ENCODE assay signal across 8 mouse cellular contexts in genomic region chr7:121734171-121734831, GRCm38 (mm10). TPM values are rescaled to one million over a fixed set of nuclear protein-coding genes. Genes with fewer than 3 reads are reported as not detected.
DNase-seq lines count a peak whose midpoint lies in the region; ATAC-seq lines count a peak whose summit lies in the region.

Gene Scnn1g, plus strand, starts transcription at chr7:121734479.

- no peak within 1 kb of the TSS for H3K27ac ChIP-seq in forebrain, embryonic 11.5 days (ENCODE audit: low read depth, low read length)
- no peak within 1 kb of the TSS for H3K27ac ChIP-seq in heart, embryonic 15.5 days
- no peak within 1 kb of the TSS for H3K27ac ChIP-seq in liver, embryonic 13.5 days
- no peak within 1 kb of the TSS for H3K27ac ChIP-seq in stomach, embryonic 15.5 days

- H3K9ac ChIP-seq in forebrain, embryonic 11.5 days (ENCODE audit: low read length): no peak within 1 kb of the TSS
- H3K9ac ChIP-seq in heart, embryonic 15.5 days: peak within 1 kb of the TSS; percentile 19
- H3K9ac ChIP-seq in liver, embryonic 13.5 days: no peak within 1 kb of the TSS
- H3K9ac ChIP-seq in stomach, embryonic 15.5 days: no peak within 1 kb of the TSS

- no peaks in the 10 kb centered on the region for H3K4me1 ChIP-seq in forebrain, embryonic 11.5 days (replicated peaks; ENCODE audit: control insufficient read depth, insufficient read depth, low read length)
- peaks cover 9% of the 10 kb centered on the region for H3K4me1 ChIP-seq in heart, embryonic 15.5 days (replicated peaks)
- H3K4me1 ChIP-seq in liver, embryonic 13.5 days (replicated peaks): 0 out of 2 replicates have a peak, but pooled peaks cover 3% of the 10 kb centered on the region
- H3K4me1 ChIP-seq in stomach, embryonic 15.5 days: no peaks in the 10 kb centered on the region

- DNase-seq in CD4-positive helper T cell, adult 2 months (ENCODE audit: low read depth, low spot score): peak; percentile 83
- DNase-seq in brain, embryonic 18.5 days (ENCODE audit: low read depth, low spot score): peak; percentile 47
- peak; percentile 92 for DNase-seq in forebrain, embryonic 11.5 days (ENCODE audit: low spot score)
- DNase-seq in kidney, postnatal 25 days: peak; percentile 88 to 93
- peak; percentile 37 for DNase-seq in liver, embryonic 13.5 days
- peak; percentile 84 for DNase-seq in neural tube, embryonic 10.5 days (ENCODE audit: extremely low spot score, low spot score)

- no peaks in the 10 kb centered on the region for H3K36me3 ChIP-seq in forebrain, embryonic 11.5 days (ENCODE audit: control insufficient read depth, insufficient read depth, low read length)
- no peaks in the 10 kb centered on the region for H3K36me3 ChIP-seq in heart, embryonic 15.5 days
- no peaks in the 10 kb centered on the region for H3K36me3 ChIP-seq in liver, embryonic 13.5 days
- no peaks in the 10 kb centered on the region for H3K36me3 ChIP-seq in stomach, embryonic 15.5 days

- peak within 1 kb of the TSS; percentile 55 for H3K4me2 ChIP-seq in forebrain, embryonic 11.5 days (ENCODE audit: low read depth, low read length, severe bottlenecking)
- H3K4me2 ChIP-seq in heart, embryonic 15.5 days: peak within 1 kb of the TSS; percentile 66
- H3K4me2 ChIP-seq in liver, embryonic 13.5 days: peak within 1 kb of the TSS; percentile 32
- H3K4me2 ChIP-seq in stomach, embryonic 15.5 days: peak within 1 kb of the TSS; percentile 57

- H3K4me3 ChIP-seq in forebrain, embryonic 11.5 days (ENCODE audit: low read depth, low read length): peak within 1 kb of the TSS; percentile 27
- H3K4me3 ChIP-seq in heart, embryonic 15.5 days: peak within 1 kb of the TSS; percentile 38
- peak within 1 kb of the TSS; percentile 4 for H3K4me3 ChIP-seq in liver, embryonic 13.5 days (replicated peaks)
- peak within 1 kb of the TSS; percentile 38 for H3K4me3 ChIP-seq in stomach, embryonic 15.5 days (replicated peaks)

- peaks cover 14% of the 10 kb centered on the region for H3K27me3 ChIP-seq in forebrain, embryonic 11.5 days (ENCODE audit: control insufficient read depth, insufficient read depth, low read length)
- peaks cover 54% of the 10 kb centered on the region for H3K27me3 ChIP-seq in heart, embryonic 15.5 days
- H3K27me3 ChIP-seq in liver, embryonic 13.5 days: peaks cover 53% of the 10 kb centered on the region
- 0 out of 2 replicates have a peak, but pooled peaks cover 10% of the 10 kb centered on the region for H3K27me3 ChIP-seq in stomach, embryonic 15.5 days (replicated peaks)

- whole genome bisulfite sequencing in forebrain, embryonic 11.5 days: under 1% methylated on average over 38 of the region's 38 CpGs
- WGBS in heart, embryonic 15.5 days: 1% methylated on average over 38 of the region's 38 CpGs
- 2% methylated on average over 38 of the region's 38 CpGs for WGBS in liver, embryonic 13.5 days (ENCODE audit: insufficient replicate concordance)
- WGBS in stomach, embryonic 15.5 days: under 1% methylated on average over 38 of the region's 38 CpGs

- ATAC-seq in forebrain, embryonic 11.5 days (replicated peaks; ENCODE audit: low FRiP score): peak; percentile 90
- ATAC-seq in heart, embryonic 15.5 days (replicated peaks; ENCODE audit: insufficient number of reproducible peaks, insufficient read depth, low FRiP score, low read depth): peak; percentile 75; the same call in 1 of the 2 replicates
- ATAC-seq in liver, embryonic 13.5 days (ENCODE audit: low read depth): peak; percentile 71
- ATAC-seq in stomach, embryonic 15.5 days (ENCODE audit: insufficient read depth, low FRiP score, low read depth): peak; percentile 83

- no peaks in the 10 kb centered on the region for H3K9me3 ChIP-seq in forebrain, embryonic 11.5 days (ENCODE audit: control insufficient read depth, low read length)
- H3K9me3 ChIP-seq in heart, embryonic 15.5 days (replicated peaks): no peaks in the 10 kb centered on the region
- H3K9me3 ChIP-seq in liver, embryonic 13.5 days (replicated peaks): no peaks in the 10 kb centered on the region
- no peaks in the 10 kb centered on the region for H3K9me3 ChIP-seq in stomach, embryonic 15.5 days

RNA-seq across cellular contexts. Expression of gene Scnn1g, which starts in this region (rescaled TPM):
- not detected in 2 replicates for polyA plus RNA-seq in forebrain, embryonic 11.5 days (2014; fragmentation: Nextera tagmentation; extraction: Ambion mirVana)
- 0.25 and 0.77 TPM in 2 replicates for polyA plus RNA-seq in heart, embryonic 15.5 days (2015; fragmentation: Nextera tagmentation; extraction: Ambion mirVana)
- not detected in 2 replicates for polyA plus RNA-seq in liver, embryonic 13.5 days (2015; fragmentation: Nextera tagmentation; extraction: Ambion mirVana)
- 1.4 TPM in 2 replicates for polyA plus RNA-seq in stomach, embryonic 15.5 days (2015; fragmentation: Nextera tagmentation; extraction: Ambion mirVana)

Comparison
In these comparisons a context has a peak if more than half of its experiments do, and no peak if none do; other contexts are left out.
1. Peak in DNase-seq, ATAC-seq, H3K4me3 ChIP-seq and H3K4me2 ChIP-seq in forebrain, embryonic 11.5 days; RNA of the gene not detected or under 1 TPM.
2. Peak in ATAC-seq, H3K4me3 ChIP-seq, H3K9ac ChIP-seq and H3K4me2 ChIP-seq in heart, embryonic 15.5 days; RNA of the gene not detected or under 1 TPM.
3. Peak in DNase-seq, ATAC-seq, H3K4me3 ChIP-seq and H3K4me2 ChIP-seq in liver, embryonic 13.5 days; RNA of the gene not detected or under 1 TPM.
4. DNase-seq: peak in every context shown above with its lines; median percentile 92 in forebrain, embryonic 11.5 days; 90 in kidney, postnatal 25 days; 84 in neural tube, embryonic 10.5 days; 83 in CD4-positive helper T cell, adult 2 months; 47 in brain, embryonic 18.5 days; 37 in liver, embryonic 13.5 days.